Mouse (Mus musculus): ENCODE measurements around the gene Clic1.

Gene Clic1

GRCm38 (mm10) chr17:35064378-35064877 is 14.7 kb downstream of the Clic1 start:
- no peak for DNase-seq (ENCODE audit: low spot score in 2 of 2)

- DNase-seq (ENCODE audit: low spot score in 2 of 2), result peak; percentile 75 to 80
Measured at GRCm38 (mm10) chr17:35064951-35065947, 15.5 kb downstream of the Clic1 start, which contains the start of gene Ly6g6c. Ly6g6c (plus strand) TSS chr17:35065388.

- no peak for DNase-seq (ENCODE audit: low spot score in 2 of 2)
Measured at GRCm38 (mm10) chr17:35066084-35066483, 16.3 kb downstream of the Clic1 start, which contains the start of gene Mpig6b. Mpig6b (minus strand) TSS chr17:35066184.

GRCm38 (mm10) chr17:35068213-35068914 is 18.6 kb downstream of the Clic1 start:
- peak in 1 of 2 experiments; percentile 50 for DNase-seq (ENCODE audit: low spot score in 2 of 2)

- DNase-seq (ENCODE audit: low spot score in 2 of 2), result no peak
Measured at GRCm38 (mm10) chr17:35070556-35071229, 20.9 kb downstream of the Clic1 start.

- DNase-seq (ENCODE audit: low spot score in 2 of 2), result no peak
Measured at GRCm38 (mm10) chr17:35071454-35071853, 21.7 kb downstream of the Clic1 start.

GRCm38 (mm10) chr17:35074097-35074496 is 24.3 kb downstream of the Clic1 start:
- no peak for DNase-seq (ENCODE audit: low spot score in 2 of 2)

- no peak for DNase-seq (ENCODE audit: low spot score in 2 of 2)
Measured at GRCm38 (mm10) chr17:35076507-35077176, 26.9 kb downstream of the Clic1 start, which contains the start of gene Ly6g6e. Ly6g6e (plus strand) TSS chr17:35076902.

GRCm38 (mm10) chr17:35077285-35077684 is 27.5 kb downstream of the Clic1 start:
- DNase-seq (ENCODE audit: low spot score in 2 of 2), result no peak

GRCm38 (mm10) chr17:35077786-35078233 is 28.0 kb downstream of the Clic1 start, which contains the start of gene Ly6g6d:
Ly6g6d (minus strand) TSS chr17:35078065.
- DNase-seq (ENCODE audit: low spot score in 2 of 2), result peak; percentile 40 to 58

- no peak for DNase-seq (ENCODE audit: low spot score in 2 of 2)
Measured at GRCm38 (mm10) chr17:35079778-35080177, 30.0 kb downstream of the Clic1 start.

GRCm38 (mm10) chr17:35080248-35080647 is 30.5 kb downstream of the Clic1 start:
- DNase-seq (ENCODE audit: low spot score in 2 of 2), result no peak

- DNase-seq (ENCODE audit: low spot score in 2 of 2), result no peak
Measured at GRCm38 (mm10) chr17:35080710-35081109, 30.9 kb downstream of the Clic1 start.

- no peak for DNase-seq (ENCODE audit: low spot score in 2 of 2)
Measured at GRCm38 (mm10) chr17:35082841-35083576, 33.2 kb downstream of the Clic1 start.

- DNase-seq (ENCODE audit: low spot score in 2 of 2), result no peak
Measured at GRCm38 (mm10) chr17:35083929-35084497, 34.2 kb downstream of the Clic1 start.

- no peak for DNase-seq (ENCODE audit: low spot score in 2 of 2)
Measured at GRCm38 (mm10) chr17:35085208-35085865, 35.6 kb downstream of the Clic1 start, which contains the start of gene Ly6g6f. Ly6g6f (minus strand) TSS chr17:35085610.

- DNase-seq (ENCODE audit: low spot score in 2 of 2), result no peak
Measured at GRCm38 (mm10) chr17:35088151-35088550, 38.4 kb downstream of the Clic1 start.

GRCm38 (mm10) chr17:35088825-35089644 is 39.3 kb downstream of the Clic1 start, which contains the start of gene Abhd16a:
Abhd16a (plus strand) TSS chr17:35089263.
- DNase-seq (ENCODE audit: low spot score in 2 of 2), result peak; percentile 90 to 94

Data from urinary bladder, postnatal 36 days (tissue).